Mouse (Mus musculus) granulocyte monocyte progenitor cell, adult 5-6 weeks (primary cell): Measurements from ENCODE around the gene Sdc1. TPM values are rescaled to one million over a fixed set of nuclear protein-coding genes. Genes with fewer than 3 reads are reported as not detected.
A peak's percentile ranks its signal among the peaks of the same experiment; 100 is the strongest.

ENCODE experiments used
- ATAC-seq: replicated peaks from 2 replicates; pipeline ENCODE4 v1.8.0; 2016; ENCODE audit warnings: mild to moderate bottlenecking, moderate TSS enrichment, inconsistent platforms; ENCODE audit not compliant: poor library complexity, severe bottlenecking
- total RNA-seq, 2 experiments: library from RNA; stranded (forward) in 1 of 2; stranded (reverse) in 1 of 2; fragments of 200-712, 200-1000 nt in 1 of 2; fragments of >200 nt in 1 of 2; fragmentation: Nextera tagmentation in 1 of 2; gene quantifications; 2 replicates each; pipeline ENCODE4 v1.2.3; 2014 to 2017

Gene Sdc1
- total RNA-seq, 2 experiments from 2014 or later = 0.45 to 1.2 TPM

- peak; percentile 43 for ATAC-seq
Measured at GRCm38 (mm10) chr12:8781121-8781520, 10.0 kb downstream of the Sdc1 start.

- ATAC-seq = no peak
Measured at GRCm38 (mm10) chr12:8781681-8782378, 10.7 kb downstream of the Sdc1 start.

- ATAC-seq = no peak
Measured at GRCm38 (mm10) chr12:8782565-8782964, 11.4 kb downstream of the Sdc1 start.

GRCm38 (mm10) chr12:8784189-8784588 lies 13.1 kb downstream of the Sdc1 start:
- ATAC-seq = no peak

- ATAC-seq = no peak
Measured at GRCm38 (mm10) chr12:8786476-8786875, 15.4 kb downstream of the Sdc1 start.

- peak; percentile 68 for ATAC-seq
Measured at GRCm38 (mm10) chr12:8786984-8787730, 16.0 kb downstream of the Sdc1 start.

- no peak for ATAC-seq
Measured at GRCm38 (mm10) chr12:8788469-8788868, 17.3 kb downstream of the Sdc1 start.

GRCm38 (mm10) chr12:8790615-8791014 lies 19.5 kb downstream of the Sdc1 start:
- ATAC-seq = no peak

- ATAC-seq = no peak
Measured at GRCm38 (mm10) chr12:8793410-8794051, 22.4 kb downstream of the Sdc1 start.

GRCm38 (mm10) chr12:8797936-8798335 lies 26.8 kb downstream of the Sdc1 start:
- no peak for ATAC-seq

GRCm38 (mm10) chr12:8798486-8799020 lies 27.4 kb downstream of the Sdc1 start:
- no peak for ATAC-seq

GRCm38 (mm10) chr12:8803421-8804076 lies 32.4 kb downstream of the Sdc1 start:
- no peak for ATAC-seq

- ATAC-seq = no peak
Measured at GRCm38 (mm10) chr12:8804077-8804456, 32.9 kb downstream of the Sdc1 start.

GRCm38 (mm10) chr12:8804934-8805722 lies 34.0 kb downstream of the Sdc1 start:
- ATAC-seq = peak; percentile 79

- no peak for ATAC-seq
Measured at GRCm38 (mm10) chr12:8809086-8809485, 38.0 kb downstream of the Sdc1 start.

GRCm38 (mm10) chr12:8809626-8810025 lies 38.5 kb downstream of the Sdc1 start:
- no peak for ATAC-seq

- no peak for ATAC-seq
Measured at GRCm38 (mm10) chr12:8810966-8811365, 39.8 kb downstream of the Sdc1 start.

- peak; percentile 49 for ATAC-seq
Measured at GRCm38 (mm10) chr12:8811441-8811871, 40.3 kb downstream of the Sdc1 start.

- ATAC-seq = no peak
Measured at GRCm38 (mm10) chr12:8811894-8812560, 40.9 kb downstream of the Sdc1 start.
